Mouse (Mus musculus): ENCODE results near the gene Tspan33. TPM values are rescaled to one million over a fixed set of nuclear protein-coding genes. Genes with fewer than 3 reads are reported as not detected.

The Tspan33 gene
- polyA plus RNA-seq, 1 experiment from 2014 or later = 12.1 TPM

- no peaks in the 10 kb centered on the region for H3K36me3 ChIP-seq (ENCODE audit: control insufficient read depth, insufficient read depth, low read length)
- no peak overlapping the region for H3K27ac ChIP-seq (ENCODE audit: low read depth, low read length)
- H3K4me3 ChIP-seq (ENCODE audit: low read depth, low read length) = no peak overlapping the region
- H3K9me3 ChIP-seq (replicated peaks; ENCODE audit: control insufficient read depth, low read length) = no peaks in the 10 kb centered on the region
- no peak for ATAC-seq (replicated peaks; ENCODE audit: insufficient number of reproducible peaks, low FRiP score, low TSS enrichment)
- H3K9ac ChIP-seq (ENCODE audit: low read depth, low read length) = no peak overlapping the region
- H3K4me2 ChIP-seq = no peak overlapping the region
- no peaks in the 10 kb centered on the region for H3K27me3 ChIP-seq (ENCODE audit: control insufficient read depth, insufficient read depth, low read length)
- 72% methylated on average over 5 of the region's 5 CpGs for WGBS (ENCODE audit: insufficient replicate concordance)
- H3K4me1 ChIP-seq (ENCODE audit: control insufficient read depth, insufficient read depth, low read length) = peaks cover 8% of the 10 kb centered on the region
Observed at GRCm38 (mm10) chr6:29704143-29704542, 10.1 kb downstream of the Tspan33 start.

GRCm38 (mm10) chr6:29707902-29708301, 13.9 kb downstream of the Tspan33 start:
- Histone ChIP-seq H3K4me3 (ENCODE audit: low read depth, low read length) (no peak overlapping the region), H3K9me3 (replicated peaks; ENCODE audit: control insufficient read depth, low read length) (no peaks in the 10 kb centered on the region), H3K4me2 (no peak overlapping the region), H3K36me3 (ENCODE audit: control insufficient read depth, insufficient read depth, low read length) (no peaks in the 10 kb centered on the region), H3K27me3 (ENCODE audit: control insufficient read depth, insufficient read depth, low read length) (no peaks in the 10 kb centered on the region), H3K4me1 (ENCODE audit: control insufficient read depth, insufficient read depth, low read length) (peaks cover 8% of the 10 kb centered on the region), H3K27ac (ENCODE audit: low read depth, low read length) (no peak overlapping the region), H3K9ac (ENCODE audit: low read depth, low read length) (no peak overlapping the region)
- ATAC-seq (replicated peaks; ENCODE audit: insufficient number of reproducible peaks, low FRiP score, low TSS enrichment) = no peak
- 7% methylated on average over 2 of the region's 2 CpGs for WGBS (ENCODE audit: insufficient replicate concordance)

- no peak for ATAC-seq (replicated peaks; ENCODE audit: insufficient number of reproducible peaks, low FRiP score, low TSS enrichment)
- Histone ChIP-seq H3K4me3 (ENCODE audit: low read depth, low read length) (no peak overlapping the region), H3K9me3 (replicated peaks; ENCODE audit: control insufficient read depth, low read length) (no peaks in the 10 kb centered on the region), H3K4me1 (ENCODE audit: control insufficient read depth, insufficient read depth, low read length) (peaks cover 8% of the 10 kb centered on the region), H3K27me3 (ENCODE audit: control insufficient read depth, insufficient read depth, low read length) (no peaks in the 10 kb centered on the region), H3K9ac (ENCODE audit: low read depth, low read length) (no peak overlapping the region), H3K27ac (ENCODE audit: low read depth, low read length) (no peak overlapping the region), H3K36me3 (ENCODE audit: control insufficient read depth, insufficient read depth, low read length) (no peaks in the 10 kb centered on the region), H3K4me2 (no peak overlapping the region)
- 61% methylated on average over 3 of the region's 3 CpGs for WGBS (ENCODE audit: insufficient replicate concordance)
Observed at GRCm38 (mm10) chr6:29711318-29711717, 17.3 kb downstream of the Tspan33 start.

- Histone ChIP-seq H3K4me1 (ENCODE audit: control insufficient read depth, insufficient read depth, low read length) (peaks cover 8% of the 10 kb centered on the region), H3K4me2 (no peak overlapping the region), H3K27me3 (ENCODE audit: control insufficient read depth, insufficient read depth, low read length) (peaks cover under 1% of the 10 kb centered on the region; the same call in 1 of the 2 replicates), H3K27ac (ENCODE audit: low read depth, low read length) (no peak overlapping the region), H3K9me3 (replicated peaks; ENCODE audit: control insufficient read depth, low read length) (no peaks in the 10 kb centered on the region), H3K4me3 (ENCODE audit: low read depth, low read length) (no peak overlapping the region), H3K9ac (ENCODE audit: low read depth, low read length) (no peak overlapping the region), H3K36me3 (ENCODE audit: control insufficient read depth, insufficient read depth, low read length) (no peaks in the 10 kb centered on the region)
- WGBS (ENCODE audit: insufficient replicate concordance) = 42% methylated on average over 3 of the region's 3 CpGs
- ATAC-seq (replicated peaks; ENCODE audit: insufficient number of reproducible peaks, low FRiP score, low TSS enrichment) = no peak
Observed at GRCm38 (mm10) chr6:29712011-29712584, 18.1 kb downstream of the Tspan33 start.

GRCm38 (mm10) chr6:29716624-29717365, 22.8 kb downstream of the Tspan33 start:
- Histone ChIP-seq H3K9ac (ENCODE audit: low read depth, low read length) (no peak overlapping the region), H3K36me3 (ENCODE audit: control insufficient read depth, insufficient read depth, low read length) (no peaks in the 10 kb centered on the region), H3K4me1 (ENCODE audit: control insufficient read depth, insufficient read depth, low read length) (peaks cover 8% of the 10 kb centered on the region; the same call in 1 of the 2 replicates), H3K27me3 (ENCODE audit: control insufficient read depth, insufficient read depth, low read length) (peaks cover 12% of the 10 kb centered on the region; the same call in 1 of the 2 replicates), H3K4me2 (no peak overlapping the region), H3K4me3 (ENCODE audit: low read depth, low read length) (no peak overlapping the region), H3K9me3 (replicated peaks; ENCODE audit: control insufficient read depth, low read length) (no peaks in the 10 kb centered on the region), H3K27ac (ENCODE audit: low read depth, low read length) (no peak overlapping the region)
- 53% methylated on average over 10 of the region's 10 CpGs for WGBS (ENCODE audit: insufficient replicate concordance)
- ATAC-seq (replicated peaks; ENCODE audit: insufficient number of reproducible peaks, low FRiP score, low TSS enrichment) = no peak

- 54% methylated on average over 10 of the region's 10 CpGs for whole genome bisulfite sequencing (ENCODE audit: insufficient replicate concordance)
- peaks cover 12% of the 10 kb centered on the region; the same call in 1 of the 2 replicates for H3K27me3 ChIP-seq (ENCODE audit: control insufficient read depth, insufficient read depth, low read length)
- H3K36me3 ChIP-seq (ENCODE audit: control insufficient read depth, insufficient read depth, low read length) = no peaks in the 10 kb centered on the region
- H3K27ac ChIP-seq (ENCODE audit: low read depth, low read length) = no peak overlapping the region
- H3K4me2 ChIP-seq = peak overlapping the region; percentile 34; the same call in 1 of the 2 replicates
- no peak overlapping the region for H3K4me3 ChIP-seq (ENCODE audit: low read depth, low read length)
- H3K4me1 ChIP-seq (ENCODE audit: control insufficient read depth, insufficient read depth, low read length) = peaks cover 8% of the 10 kb centered on the region; the same call in 1 of the 2 replicates
- no peak for ATAC-seq (replicated peaks; ENCODE audit: insufficient number of reproducible peaks, low FRiP score, low TSS enrichment)
- no peak overlapping the region for H3K9ac ChIP-seq (ENCODE audit: low read depth, low read length)
- no peaks in the 10 kb centered on the region for H3K9me3 ChIP-seq (replicated peaks; ENCODE audit: control insufficient read depth, low read length)
Observed at GRCm38 (mm10) chr6:29717541-29717940, 23.5 kb downstream of the Tspan33 start.

- Histone ChIP-seq H3K4me3 (ENCODE audit: low read depth, low read length) (no peak overlapping the region), H3K4me2 (peak overlapping the region; percentile 34), H3K9ac (ENCODE audit: low read depth, low read length) (no peak overlapping the region), H3K9me3 (replicated peaks; ENCODE audit: control insufficient read depth, low read length) (no peaks in the 10 kb centered on the region), H3K4me1 (ENCODE audit: control insufficient read depth, insufficient read depth, low read length) (peaks cover 8% of the 10 kb centered on the region; the same call in 1 of the 2 replicates), H3K36me3 (ENCODE audit: control insufficient read depth, insufficient read depth, low read length) (no peaks in the 10 kb centered on the region), H3K27ac (ENCODE audit: low read depth, low read length) (no peak overlapping the region), H3K27me3 (ENCODE audit: control insufficient read depth, insufficient read depth, low read length) (peaks cover 12% of the 10 kb centered on the region; the same call in 1 of the 2 replicates)
- 0 out of 2 replicates have a peak, but pooled peaks have one; percentile 17 for ATAC-seq (replicated peaks; ENCODE audit: insufficient number of reproducible peaks, low FRiP score, low TSS enrichment)
- WGBS (ENCODE audit: insufficient replicate concordance) = 26% methylated on average over 14 of the region's 14 CpGs
Observed at GRCm38 (mm10) chr6:29717952-29718521, 24.0 kb downstream of the Tspan33 start.

GRCm38 (mm10) chr6:29718894-29719329, 24.9 kb downstream of the Tspan33 start:
- H3K9ac ChIP-seq (ENCODE audit: low read depth, low read length) = peak overlapping the region; percentile 61
- no peak overlapping the region for H3K27ac ChIP-seq (ENCODE audit: low read depth, low read length)
- peak overlapping the region; percentile 43 for H3K4me3 ChIP-seq (ENCODE audit: low read depth, low read length)
- ATAC-seq (replicated peaks; ENCODE audit: insufficient number of reproducible peaks, low FRiP score, low TSS enrichment) = peak; percentile 61; the same call in 1 of the 2 replicates
- peaks cover 12% of the 10 kb centered on the region; the same call in 1 of the 2 replicates for H3K27me3 ChIP-seq (ENCODE audit: control insufficient read depth, insufficient read depth, low read length)
- no peaks in the 10 kb centered on the region for H3K36me3 ChIP-seq (ENCODE audit: control insufficient read depth, insufficient read depth, low read length)
- 4% methylated on average over 15 of the region's 15 CpGs for WGBS (ENCODE audit: insufficient replicate concordance)
- no peaks in the 10 kb centered on the region for H3K9me3 ChIP-seq (replicated peaks; ENCODE audit: control insufficient read depth, low read length)
- H3K4me1 ChIP-seq (ENCODE audit: control insufficient read depth, insufficient read depth, low read length) = peaks cover 8% of the 10 kb centered on the region; the same call in 1 of the 2 replicates
- peak overlapping the region; percentile 66 for H3K4me2 ChIP-seq

Data from heart, embryonic 11.5 days (tissue).